Mouse (Mus musculus) limb, embryonic 12.5 days (tissue): ENCODE results near the gene Kat7. TPM values are rescaled to one million over a fixed set of nuclear protein-coding genes. Genes with fewer than 3 reads are reported as not detected.

Source experiments
- ATAC-seq: fragments of 200-750 bp; cut with Nextera tagmentation; 2 replicates; pipeline ENCODE4 v1.8.0; 2017; ENCODE audit warnings: low read depth, moderate TSS enrichment; ENCODE audit not compliant: insufficient number of reproducible peaks, insufficient read depth, low FRiP score, low TSS enrichment
- H3K27ac ChIP-seq: fragments of 300-500 bp; sonication (generic); 2 replicates; pipeline ENCODE4 v1.5.1; 2016; ENCODE audit warnings: mild to moderate bottlenecking, moderate library complexity
- H3K27me3 ChIP-seq: fragments of 300-500 bp; sonication (generic); 2 replicates; pipeline ENCODE4 v1.6.1; 2016; ENCODE audit warnings: mild to moderate bottlenecking, moderate library complexity
- H3K36me3 ChIP-seq: fragments of 300-500 bp; sonication (generic); 2 replicates; pipeline ENCODE4 v1.6.1; 2016; ENCODE audit warnings: mild to moderate bottlenecking, moderate library complexity
- H3K4me1 ChIP-seq: fragments of 300-500 bp; sonication (generic); replicated peaks from 2 replicates; pipeline ENCODE4 v1.6.1; 2016
- H3K4me2 ChIP-seq: fragments of 300-500 bp; sonication (generic); 2 replicates; pipeline ENCODE4 v1.6.1; 2016; ENCODE audit warnings: mild to moderate bottlenecking, moderate library complexity
- H3K4me3 ChIP-seq: fragments of 300-500 bp; sonication (generic); replicated peaks from 2 replicates; pipeline ENCODE4 v1.5.1; 2016; ENCODE audit warnings: mild to moderate bottlenecking
- H3K9ac ChIP-seq: fragments of 300-500 bp; sonication (generic); replicated peaks from 2 replicates; pipeline ENCODE4 v1.6.1; 2016; ENCODE audit warnings: mild to moderate bottlenecking, moderate library complexity
- H3K9me3 ChIP-seq: fragments of 300-500 bp; sonication (generic); 2 replicates; pipeline ENCODE4 v1.6.1; 2016; ENCODE audit warnings: mild to moderate bottlenecking, moderate library complexity
- WGBS: fragments of 180-500 bp; shearing (Covaris S2); methylation state at CpG from one replicate; pipeline ENCODE4 v1.1.7; 2016; 5-methylcytosine and 5-hydroxymethylcytosine counted together
- polyA plus RNA-seq: library from polyadenylated mRNA; unstranded; fragments of >200 nt; fragmentation: Nextera tagmentation; extraction: Ambion mirVana; gene quantifications from 2 replicates; pipeline ENCODE4 v1.2.1, GENCODE M21; 2016

The Kat7 gene
- polyA plus RNA-seq, 1 experiment from 2014 or later = 79.4 TPM

DNA sequence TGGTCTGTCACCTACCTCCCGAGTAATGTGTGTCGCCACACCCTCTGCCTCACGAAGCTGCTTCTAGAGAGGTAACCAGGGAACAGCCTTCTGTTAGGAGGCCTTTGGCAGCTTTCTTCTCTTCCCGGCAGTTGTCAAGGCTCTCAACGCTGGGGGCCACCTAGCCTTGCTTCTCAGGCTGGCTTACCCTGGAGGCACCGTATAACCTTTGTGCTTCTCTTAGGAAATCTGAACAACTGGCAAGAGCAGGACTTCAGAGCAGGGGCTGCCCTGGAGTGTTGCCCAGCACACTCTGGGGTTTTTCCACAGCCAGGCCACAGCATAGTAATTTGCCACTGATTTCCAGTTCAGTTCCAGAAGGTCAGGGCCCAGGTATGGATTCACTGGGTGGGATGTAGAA is 40.2 kb upstream of the Kat7 start:
- H3K4me2 ChIP-seq = no peak overlapping the region
- WGBS = 58% methylated on average over 6 of the region's 6 CpGs
- no peak overlapping the region for H3K27ac ChIP-seq
- no peak for ATAC-seq
- H3K4me1 ChIP-seq = no peaks in the 10 kb centered on the region; the same call in 1 of the 2 replicates
- H3K36me3 ChIP-seq = peaks cover 47% of the 10 kb centered on the region
- H3K9me3 ChIP-seq = no peaks in the 10 kb centered on the region
- H3K4me3 ChIP-seq = no peak overlapping the region
- no peaks in the 10 kb centered on the region for H3K27me3 ChIP-seq
- no peak overlapping the region for H3K9ac ChIP-seq

- Histone ChIP-seq H3K9me3 (no peaks in the 10 kb centered on the region), H3K4me1 (peaks cover 35% of the 10 kb centered on the region), H3K9ac (no peak overlapping the region), H3K36me3 (peaks cover 32% of the 10 kb centered on the region), H3K4me2 (no peak overlapping the region), H3K4me3 (no peak overlapping the region), H3K27me3 (no peaks in the 10 kb centered on the region), H3K27ac (no peak overlapping the region)
- ATAC-seq = no peak
- WGBS = 31% methylated on average over 2 of the region's 2 CpGs
Observed at GRCm38 (mm10) chr11:95344181-95344580, 34.1 kb upstream of the Kat7 start.

DNA sequence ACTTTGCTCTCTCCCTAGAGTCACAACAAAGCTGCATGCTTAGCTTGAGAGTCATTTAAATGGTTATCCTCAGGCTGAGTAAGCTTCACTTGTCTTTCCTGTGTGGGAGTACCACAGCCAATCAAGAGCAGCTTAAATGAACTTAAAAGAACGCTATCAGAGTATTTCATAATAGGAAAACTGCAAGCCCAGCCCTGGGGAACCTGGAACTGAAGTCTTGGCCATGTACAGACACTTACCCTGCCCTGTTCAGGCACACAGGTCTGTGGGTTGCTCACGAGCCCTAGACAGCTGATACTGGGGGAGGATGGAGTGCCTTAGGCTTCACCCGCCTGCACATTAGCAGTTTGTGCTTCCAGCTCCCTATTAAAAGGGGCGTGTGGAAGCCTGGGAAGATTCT is 33.1 kb upstream of the Kat7 start:
- Histone ChIP-seq H3K4me1 (peaks cover 45% of the 10 kb centered on the region), H3K27me3 (no peaks in the 10 kb centered on the region), H3K4me3 (no peak overlapping the region), H3K36me3 (peaks cover 22% of the 10 kb centered on the region), H3K9ac (no peak overlapping the region), H3K4me2 (no peak overlapping the region), H3K9me3 (no peaks in the 10 kb centered on the region), H3K27ac (no peak overlapping the region; the same call in 1 of the 2 replicates)
- ATAC-seq = no peak
- WGBS = 58% methylated on average over 4 of the region's 4 CpGs

GRCm38 (mm10) chr11:95340664-95341063 is 30.6 kb upstream of the Kat7 start:
- no peaks in the 10 kb centered on the region for H3K9me3 ChIP-seq
- H3K9ac ChIP-seq = no peak overlapping the region
- no peak overlapping the region for H3K4me2 ChIP-seq
- peaks cover 54% of the 10 kb centered on the region for H3K4me1 ChIP-seq
- no peak for ATAC-seq
- H3K27me3 ChIP-seq = no peaks in the 10 kb centered on the region
- WGBS = 14% methylated on average over 5 of the region's 5 CpGs
- H3K36me3 ChIP-seq = no peaks in the 10 kb centered on the region
- no peak overlapping the region for H3K27ac ChIP-seq
- H3K4me3 ChIP-seq = no peak overlapping the region

GRCm38 (mm10) chr11:95340259-95340658 is 30.2 kb upstream of the Kat7 start:
- Histone ChIP-seq H3K9ac (no peak overlapping the region), H3K4me3 (no peak overlapping the region; the same call in 1 of the 2 replicates)

DNA sequence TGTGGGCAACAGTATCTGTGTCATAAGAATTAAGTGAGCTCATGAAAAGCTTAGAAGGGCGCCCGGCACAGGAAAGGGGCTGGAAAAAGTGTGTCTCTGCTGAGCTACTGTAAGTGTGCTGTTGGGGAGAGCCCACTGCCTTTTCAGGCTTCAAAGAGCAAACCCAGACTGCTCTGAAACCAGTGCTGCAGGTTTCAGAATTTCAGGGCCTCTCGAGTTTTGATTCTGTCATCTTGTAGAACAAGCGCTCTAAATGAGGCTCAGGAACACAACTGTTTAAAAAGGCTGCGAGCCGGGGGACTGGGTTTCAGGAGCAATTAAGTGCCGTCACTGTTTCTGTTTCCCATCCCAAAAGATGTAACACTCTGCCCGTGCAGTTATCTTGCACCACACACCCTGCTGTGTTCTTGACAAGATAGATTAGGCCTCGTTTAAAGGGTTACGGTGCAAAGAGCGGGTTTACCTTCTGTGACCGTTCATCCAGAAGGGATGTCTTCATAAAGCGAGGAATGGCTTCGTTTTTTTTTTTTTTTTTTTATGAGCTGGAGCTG is 29.5 kb upstream of the Kat7 start:
- ATAC-seq = no peak
- no peaks in the 10 kb centered on the region for H3K27me3 ChIP-seq
- 7% methylated on average over 14 of the region's 14 CpGs for WGBS
- no peaks in the 10 kb centered on the region for H3K36me3 ChIP-seq
- peak overlapping the region; percentile 19 for H3K4me3 ChIP-seq
- peak overlapping the region; percentile 24; the same call in 1 of the 2 replicates for H3K9ac ChIP-seq
- H3K4me2 ChIP-seq = peak overlapping the region; percentile 75
- H3K9me3 ChIP-seq = no peaks in the 10 kb centered on the region
- peak overlapping the region; percentile 51 for H3K27ac ChIP-seq
- H3K4me1 ChIP-seq = peaks cover 47% of the 10 kb centered on the region

More at GRCm38 (mm10) chr11:95340259-95340658, 30.2 kb upstream of the Kat7 start:
- peaks cover 54% of the 10 kb centered on the region for H3K4me1 ChIP-seq
- no peak for ATAC-seq
- H3K36me3 ChIP-seq = no peaks in the 10 kb centered on the region
- WGBS = 23% methylated on average over 1 of the region's 1 CpGs
- H3K27ac ChIP-seq = peak overlapping the region; percentile 51; the same call in 1 of the 2 replicates
- no peaks in the 10 kb centered on the region for H3K9me3 ChIP-seq
- no peaks in the 10 kb centered on the region for H3K27me3 ChIP-seq
- H3K4me2 ChIP-seq = peak overlapping the region; percentile 75; the same call in 1 of the 2 replicates

GRCm38 (mm10) chr11:95337846-95338342 is 27.8 kb upstream of the Kat7 start:
- H3K9ac ChIP-seq = peak overlapping the region; percentile 92
- no peaks in the 10 kb centered on the region for H3K9me3 ChIP-seq
- no peak for ATAC-seq
- 8% methylated on average over 9 of the region's 9 CpGs for WGBS
- peak overlapping the region; percentile 75 for H3K4me2 ChIP-seq
- peak overlapping the region; percentile 81; the same call in 1 of the 2 replicates for H3K27ac ChIP-seq
- H3K4me1 ChIP-seq = peaks cover 31% of the 10 kb centered on the region
- H3K27me3 ChIP-seq = no peaks in the 10 kb centered on the region
- no peaks in the 10 kb centered on the region for H3K36me3 ChIP-seq
- peak overlapping the region; percentile 91 for H3K4me3 ChIP-seq

- under 1% methylated on average over 50 of the region's 50 CpGs for whole genome bisulfite sequencing
Observed at GRCm38 (mm10) chr11:95337129-95337813, 27.2 kb upstream of the Kat7 start.

GRCm38 (mm10) chr11:95336568-95337128 is 26.6 kb upstream of the Kat7 start, which contains the start of gene Fam117a:
TSS of gene Fam117a (plus strand) at chr11:95337018.
- ATAC-seq = peak; percentile 97
- WGBS = under 1% methylated on average over 15 of the region's 27 CpGs

More at GRCm38 (mm10) chr11:95337129-95337813, 27.2 kb upstream of the Kat7 start:
- Histone ChIP-seq H3K4me2 (peak overlapping the region; percentile 75), H3K36me3 (no peaks in the 10 kb centered on the region), H3K9me3 (no peaks in the 10 kb centered on the region), H3K4me1 (peaks cover 31% of the 10 kb centered on the region), H3K27ac (peak overlapping the region; percentile 81; the same call in 1 of the 2 replicates), H3K4me3 (peak overlapping the region; percentile 91), H3K9ac (peak overlapping the region; percentile 92), H3K27me3 (no peaks in the 10 kb centered on the region)
- peak; percentile 66 for ATAC-seq

GRCm38 (mm10) chr11:95334448-95335060 is 24.5 kb upstream of the Kat7 start:
- 64% methylated on average over 5 of the region's 5 CpGs for WGBS
- Histone ChIP-seq H3K27ac (no peak overlapping the region), H3K36me3 (no peaks in the 10 kb centered on the region)

More at GRCm38 (mm10) chr11:95336568-95337128, 26.6 kb upstream of the Kat7 start, which contains the start of gene Fam117a:
- Histone ChIP-seq H3K27ac (peak within 1 kb of the TSS; percentile 81; the same call in 1 of the 2 replicates), H3K4me1 (peaks cover 31% of the 10 kb centered on the region), H3K4me3 (peak within 1 kb of the TSS; percentile 91), H3K9me3 (no peaks in the 10 kb centered on the region), H3K4me2 (peak within 1 kb of the TSS; percentile 75), H3K27me3 (no peaks in the 10 kb centered on the region), H3K9ac (peak within 1 kb of the TSS; percentile 92), H3K36me3 (no peaks in the 10 kb centered on the region)

DNA sequence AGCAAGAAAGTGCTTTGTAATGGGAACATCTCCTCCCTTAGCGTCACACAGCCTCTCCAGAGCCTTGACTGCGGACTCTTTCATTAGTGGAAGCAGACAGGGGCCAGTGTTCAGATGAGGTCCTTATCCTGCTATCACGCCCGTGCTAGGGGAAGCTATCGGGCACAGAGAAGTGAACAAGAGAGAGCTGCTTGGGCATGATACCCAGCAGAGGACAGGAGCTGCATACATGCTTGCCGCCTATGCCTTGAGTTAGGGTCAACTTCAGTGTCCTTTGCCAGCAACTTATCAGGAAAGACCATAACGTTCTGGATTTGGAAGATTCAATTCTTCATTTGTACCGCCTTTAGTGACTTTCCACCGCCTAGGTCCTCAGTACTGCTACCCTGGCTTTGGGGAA is 23.8 kb upstream of the Kat7 start:
- H3K36me3 ChIP-seq = no peaks in the 10 kb centered on the region
- peaks cover 15% of the 10 kb centered on the region for H3K4me1 ChIP-seq
- no peak for ATAC-seq
- H3K27ac ChIP-seq = no peak overlapping the region
- H3K27me3 ChIP-seq = no peaks in the 10 kb centered on the region
- H3K9ac ChIP-seq = no peak overlapping the region
- no peak overlapping the region for H3K4me3 ChIP-seq
- 82% methylated on average over 9 of the region's 9 CpGs for WGBS
- no peaks in the 10 kb centered on the region for H3K9me3 ChIP-seq
- no peak overlapping the region for H3K4me2 ChIP-seq

More at GRCm38 (mm10) chr11:95334448-95335060, 24.5 kb upstream of the Kat7 start:
- no peak overlapping the region for H3K4me2 ChIP-seq
- no peaks in the 10 kb centered on the region for H3K9me3 ChIP-seq
- H3K27me3 ChIP-seq = no peaks in the 10 kb centered on the region
- no peak overlapping the region for H3K9ac ChIP-seq
- peaks cover 23% of the 10 kb centered on the region for H3K4me1 ChIP-seq
- ATAC-seq = no peak
- no peak overlapping the region for H3K4me3 ChIP-seq
